Mouse (Mus musculus) left cerebral cortex, adult 2 months (tissue): ENCODE measurements around the gene Fbxo11. TPM values are rescaled to one million over a fixed set of nuclear protein-coding genes. Genes with fewer than 3 reads are reported as not detected.
A peak's percentile ranks its signal among the peaks of the same experiment; 100 is the strongest.

Experiments
- DNase-seq, 2 experiments: peaks; one replicate each; pipeline ENCODE4 v3.0.0; 2021 to 2022; ENCODE audit warnings: low spot score in 2 of 2, mixed read lengths in 1 of 2; ENCODE audit errors: extremely low spot score in 1 of 2
- H3K27ac ChIP-seq: fragments of 200-600 bp; 2 replicates; pipeline ENCODE4 v1.8.1; 2022
- H3K4me3 ChIP-seq: fragments of 200-600 bp; 2 replicates; pipeline ENCODE4 v1.8.1; 2022
- CTCF ChIP-seq: fragments of 200-600 bp; IDR thresholded peaks from 2 replicates; pipeline ENCODE4 v1.8.1; 2022; ENCODE audit warnings: antibody characterized with exemption, mild to moderate bottlenecking, moderate library complexity
- intact Hi-C: fragments of 180-260 bp; cut with DNase I; formaldehyde crosslinking; loops from one replicate; pipeline ENCODE4 v1.15.1; 2025
- total RNA-seq, 2 experiments: library from RNA; stranded (reverse); gene quantifications; 2 replicates each; pipeline ENCODE4 v1.2.3; 2021

Fbxo11 gene
- total RNA-seq, 2 experiments from 2014 or later = 113 to 128 TPM

DNA sequence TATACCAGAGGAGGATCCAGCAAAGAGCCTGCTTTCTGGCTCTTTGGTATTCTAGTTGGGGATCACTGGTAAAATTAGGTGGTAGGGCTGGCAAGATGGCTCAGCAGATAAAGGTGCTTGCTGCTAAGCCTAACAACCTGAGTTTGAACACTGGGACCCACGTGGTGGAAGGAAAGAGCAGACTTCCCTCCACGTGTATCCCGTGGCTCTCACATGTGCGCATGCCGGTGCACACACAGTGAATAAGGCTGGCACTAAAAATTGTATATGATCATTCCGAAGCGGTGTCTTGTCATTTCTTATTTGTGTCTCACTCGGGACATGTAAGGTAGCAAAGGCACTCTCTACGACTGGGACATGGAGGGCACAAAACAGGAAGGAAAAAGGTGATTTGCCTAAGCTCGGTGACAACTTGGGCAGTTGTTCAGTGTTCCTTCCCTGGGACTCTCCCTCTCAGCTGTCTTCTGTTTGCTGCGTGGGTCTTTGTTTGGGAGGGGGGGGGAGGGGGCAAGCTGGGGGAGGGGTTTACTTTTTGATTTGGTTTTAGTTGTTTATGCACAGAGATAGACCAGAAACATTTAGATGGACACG, 31.8 kb upstream of the Fbxo11 start:
- no peak overlapping the region for H3K4me3 ChIP-seq
- no peak for DNase-seq
- TF ChIP-seq CTCF = no peak
- intact Hi-C loops = no loop called here
- H3K27ac ChIP-seq = no peak overlapping the region

DNA sequence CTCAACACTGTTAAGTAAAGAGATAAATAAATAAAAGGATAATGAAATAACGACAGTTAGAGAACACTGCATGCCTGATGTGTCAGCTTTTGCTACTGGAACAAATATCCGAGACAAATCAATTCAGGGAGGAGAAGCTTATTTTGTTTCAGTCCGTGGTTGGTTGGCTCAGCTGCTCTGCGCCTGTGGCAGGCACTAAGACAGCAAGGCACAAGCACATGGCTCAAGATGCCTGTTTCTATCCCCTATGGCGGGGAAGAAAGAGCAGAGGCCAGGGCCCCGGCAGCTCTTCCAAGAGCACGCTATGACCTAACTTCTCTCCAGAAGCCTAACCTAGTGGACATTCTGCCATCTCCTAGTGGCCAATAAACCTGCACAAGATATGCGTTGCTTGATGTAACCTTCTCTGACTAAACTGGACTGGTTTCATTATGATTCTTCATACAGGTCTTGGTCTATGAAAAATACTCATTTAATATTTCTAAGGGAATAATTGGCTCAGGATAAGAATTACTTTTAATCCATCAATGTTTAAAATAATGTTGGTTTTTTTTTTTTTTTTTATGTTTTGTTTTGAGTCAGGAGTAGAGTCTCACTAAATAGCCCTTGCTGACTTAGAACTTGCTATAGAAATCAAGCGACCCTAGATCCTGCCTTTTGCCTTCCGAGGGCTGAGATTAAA, 30.6 kb upstream of the Fbxo11 start:
- no peak for DNase-seq
- TF ChIP-seq CTCF = no peak
- Histone ChIP-seq H3K4me3 (no peak overlapping the region), H3K27ac (no peak overlapping the region)
- intact Hi-C loops = no loop called here

DNA sequence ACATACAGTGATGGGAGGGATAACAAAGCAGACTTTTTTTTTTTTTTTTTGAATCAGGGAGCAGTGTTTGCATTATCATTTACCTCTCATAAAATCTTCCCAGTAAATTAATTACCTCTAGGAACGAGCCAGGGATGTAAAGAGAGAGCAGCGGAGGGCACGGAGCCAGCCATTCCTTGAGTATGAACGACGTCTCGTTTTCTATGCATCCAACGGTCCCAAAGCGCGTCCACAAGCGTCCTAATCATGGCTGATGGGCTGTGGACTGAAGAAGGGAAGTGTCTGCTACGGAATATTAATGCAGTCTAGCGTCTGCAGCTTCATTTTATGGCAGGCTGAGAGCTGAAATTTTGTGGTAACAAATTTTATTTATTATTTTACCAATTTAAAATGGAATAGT, 29.2 kb upstream of the Fbxo11 start:
- Histone ChIP-seq H3K27ac (no peak overlapping the region), H3K4me3 (no peak overlapping the region)
- TF ChIP-seq CTCF = no peak
- intact Hi-C loops = no loop called here
- DNase-seq = no peak

DNA sequence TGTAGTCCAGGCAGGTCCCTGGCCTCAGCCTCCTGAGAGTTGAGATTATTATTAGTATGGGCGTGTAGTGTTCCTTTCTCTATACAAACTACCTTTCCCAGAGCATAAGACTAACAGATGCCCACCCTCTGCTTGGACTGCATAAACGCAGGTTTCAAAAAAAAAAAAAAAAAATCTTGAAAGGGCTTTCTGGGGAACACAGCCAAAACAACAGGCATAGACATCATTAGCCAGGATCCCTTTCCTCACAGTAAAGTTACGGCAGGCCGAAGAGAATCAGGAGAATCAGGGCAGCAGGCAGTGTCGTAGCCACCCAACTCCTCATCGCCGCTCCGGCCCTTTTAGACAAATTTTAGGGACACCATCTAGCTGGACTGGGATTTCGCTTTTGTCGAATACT, 28.7 kb upstream of the Fbxo11 start:
- DNase-seq = no peak
- intact Hi-C loops = no loop called here
- TF ChIP-seq CTCF = no peak
- H3K27ac ChIP-seq = no peak overlapping the region
- H3K4me3 ChIP-seq = no peak overlapping the region

DNA sequence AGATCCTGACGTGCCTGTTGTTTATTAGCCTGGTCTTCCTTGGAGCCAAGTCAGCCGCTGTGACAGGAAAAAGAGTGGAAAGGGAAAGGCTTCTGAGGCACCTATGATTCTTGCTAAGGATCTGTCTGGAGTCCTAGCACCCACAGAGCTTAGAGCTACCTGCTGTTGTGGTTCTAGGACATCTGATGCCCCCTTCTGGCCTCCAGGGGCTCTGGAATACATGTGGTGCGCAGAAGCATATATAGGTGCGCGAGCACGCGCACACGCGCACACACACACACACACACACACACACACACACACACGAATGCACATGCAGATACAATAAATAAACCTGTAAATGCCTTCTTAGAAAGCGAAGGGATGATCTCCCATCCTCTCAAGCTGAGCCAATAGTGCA, 20.9 kb upstream of the Fbxo11 start:
- Histone ChIP-seq H3K4me3 (no peak overlapping the region), H3K27ac (no peak overlapping the region)
- intact Hi-C loops = no loop called here
- no peak for TF ChIP-seq CTCF
- DNase-seq = no peak

DNA sequence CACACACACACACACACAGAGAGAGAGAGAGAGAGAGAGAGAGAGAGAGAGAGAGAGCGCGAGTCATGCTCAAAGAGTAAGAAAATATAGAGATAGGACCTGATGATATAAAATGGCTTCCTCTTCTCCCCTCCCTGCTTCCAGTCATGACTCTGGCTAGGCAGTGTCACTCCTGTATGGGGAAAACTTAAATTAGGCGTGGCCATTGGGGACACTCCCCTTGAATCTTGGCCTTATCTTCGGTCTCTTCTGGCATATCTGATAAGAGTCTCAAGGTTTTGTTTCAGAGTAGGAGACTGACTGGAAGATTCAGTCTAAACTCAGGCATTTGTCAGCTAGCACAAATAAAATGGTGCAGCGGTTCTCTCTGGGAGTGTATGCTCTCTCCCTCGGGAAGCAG, 16.4 kb upstream of the Fbxo11 start:
- intact Hi-C loops = no loop called here
- Histone ChIP-seq H3K27ac (no peak overlapping the region), H3K4me3 (no peak overlapping the region)
- no peak for TF ChIP-seq CTCF
- no peak for DNase-seq

DNA sequence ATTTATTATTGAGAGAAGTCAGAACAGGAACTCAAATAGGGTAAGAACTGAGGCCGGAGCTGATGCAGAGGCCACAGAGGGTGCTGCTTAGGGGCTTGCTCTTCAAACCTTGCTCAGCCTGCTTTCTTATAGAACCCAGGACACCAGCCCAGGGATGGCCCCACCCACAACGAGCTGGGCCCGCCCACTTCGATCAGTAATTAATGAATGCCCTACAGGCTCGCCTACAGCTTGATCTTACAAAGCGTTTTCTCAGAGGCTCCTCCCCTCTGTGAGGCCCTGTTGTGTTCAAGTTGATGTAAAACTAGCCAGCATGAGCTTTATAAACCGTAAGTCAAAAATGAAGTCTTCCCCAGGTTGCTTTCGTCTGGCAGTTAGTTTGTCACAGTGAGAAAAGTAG, 14.7 kb upstream of the Fbxo11 start:
- TF ChIP-seq CTCF = no peak

DNA sequence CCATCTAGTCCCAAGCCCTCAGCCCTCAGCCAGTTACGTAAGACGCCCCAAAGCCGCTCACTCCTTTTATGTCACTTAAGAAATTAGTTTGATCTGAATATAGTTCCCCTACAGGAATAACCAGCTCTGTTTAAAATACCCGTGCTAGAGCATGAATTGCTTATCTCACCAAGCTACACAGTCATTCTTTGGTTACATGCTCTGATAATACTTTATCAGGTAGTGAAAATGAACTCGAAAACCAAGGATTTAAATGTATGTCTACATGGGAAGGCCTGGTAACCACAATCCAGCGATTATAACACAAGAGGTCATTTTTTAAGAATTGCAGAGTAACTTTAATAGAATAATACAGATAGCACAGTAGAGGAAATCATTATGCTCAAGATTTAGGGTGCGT, 7.0 kb upstream of the Fbxo11 start:
- no peak overlapping the region for H3K27ac ChIP-seq
- TF ChIP-seq CTCF = no peak
- no peak for DNase-seq
- H3K4me3 ChIP-seq = no peak overlapping the region
- intact Hi-C loops = no loop called here

More for the DNA sequence above, 14.7 kb upstream of the Fbxo11 start:
- intact Hi-C loops = no loop called here
- Histone ChIP-seq H3K27ac (no peak overlapping the region), H3K4me3 (no peak overlapping the region)
- DNase-seq = no peak

DNA sequence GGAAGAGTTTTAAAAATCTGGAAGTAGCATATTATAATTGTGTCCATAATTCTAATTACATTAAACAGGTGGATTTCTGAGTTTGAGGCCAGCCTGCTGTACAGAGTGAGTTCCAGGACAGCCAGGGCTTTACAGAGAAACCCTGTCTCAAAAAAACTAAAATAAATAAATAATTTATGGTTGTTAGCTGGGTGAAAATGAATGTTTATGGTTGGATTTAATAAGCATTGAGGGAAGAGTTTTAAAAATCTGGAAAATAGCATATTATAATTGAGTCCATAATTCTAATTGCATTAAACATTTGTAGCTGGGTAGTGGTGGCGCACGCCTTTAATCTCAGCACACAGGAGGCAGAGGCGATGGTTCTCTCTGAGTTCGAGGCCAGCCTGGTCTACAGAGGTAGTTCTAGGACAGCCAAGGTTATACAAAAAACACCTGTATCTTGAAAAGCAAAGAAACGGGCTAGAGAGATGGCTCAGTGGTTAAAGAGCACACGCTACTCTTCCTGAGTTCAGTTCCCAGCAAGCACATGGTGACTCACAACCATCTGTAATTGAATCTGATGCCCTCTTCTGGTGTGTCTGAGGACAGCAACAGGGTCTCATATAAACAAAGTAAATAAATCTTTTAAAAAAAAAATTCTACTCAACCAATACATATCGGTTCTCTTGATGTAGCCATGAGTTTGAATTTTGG, 3.1 kb upstream of the Fbxo11 start:
- intact Hi-C loops = loop anchor here (5.0 to 10.0 kb wide), 2 partner anchors 91 to 457 kb away; partner anchors contain the start of gene Msh6
- H3K27ac ChIP-seq = no peak overlapping the region
- DNase-seq = no peak
- no peak; the same call in 1 of the 2 replicates for TF ChIP-seq CTCF
- no peak overlapping the region for H3K4me3 ChIP-seq

DNA sequence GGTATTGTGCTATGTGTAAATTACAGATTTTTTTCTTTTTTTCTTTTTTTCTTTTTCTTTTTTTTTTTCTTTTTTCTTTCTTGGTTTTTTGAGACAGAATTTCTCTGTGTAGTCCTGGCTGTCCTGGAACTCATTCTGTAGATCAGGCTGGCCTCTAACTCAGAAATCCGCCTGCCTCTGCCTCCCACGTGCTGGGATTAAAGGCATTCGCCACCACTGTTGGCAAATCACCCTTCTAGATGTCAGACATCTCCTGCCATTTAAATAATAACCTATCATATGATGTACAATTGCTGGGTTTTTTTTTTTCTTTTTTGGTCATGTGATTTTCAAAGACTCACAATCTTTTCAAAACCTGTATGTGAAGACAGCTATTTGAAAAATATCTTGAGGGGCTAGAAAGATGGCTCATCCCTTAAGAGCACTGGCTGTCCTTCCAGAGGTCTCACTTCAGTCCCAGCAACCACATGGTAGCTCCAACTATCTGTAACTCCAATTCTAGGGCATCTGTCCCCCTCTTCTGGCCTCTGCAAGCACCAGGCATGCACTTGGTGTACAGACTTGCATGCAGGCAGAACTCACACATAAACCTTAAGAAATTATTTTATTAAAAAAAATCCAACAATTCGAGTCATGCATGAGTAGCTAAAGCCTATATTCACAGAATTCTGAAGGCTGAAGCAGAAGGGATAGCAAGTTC, 2.3 kb upstream of the Fbxo11 start:
- peak overlapping the region; percentile 93 for H3K4me3 ChIP-seq
- intact Hi-C loops = loop anchor here (5.0 to 10.0 kb wide), 2 partner anchors 90 to 457 kb away; partner anchors contain the start of gene Msh6

DNA sequence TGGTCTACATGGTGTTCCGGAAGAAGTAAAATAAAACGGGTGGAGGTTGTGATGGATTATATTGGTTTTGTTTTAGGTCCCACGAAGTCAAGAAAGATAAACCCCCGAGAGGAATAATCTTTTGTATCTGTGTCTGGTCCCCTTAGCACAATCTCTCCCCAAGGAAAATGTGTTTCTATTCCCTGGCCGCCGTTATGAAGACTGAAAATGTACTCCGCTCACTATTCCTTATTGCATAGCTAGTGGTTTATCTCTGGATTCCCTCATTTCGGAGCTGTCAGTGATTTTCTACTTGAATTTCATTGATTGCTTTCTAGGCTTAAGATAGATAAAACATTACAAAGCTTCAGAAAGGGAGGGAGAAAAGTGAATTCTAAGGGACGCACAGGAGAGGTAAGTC, 1.7 kb upstream of the Fbxo11 start:
- Histone ChIP-seq H3K4me3 (peak overlapping the region; percentile 93), H3K27ac (peak overlapping the region; percentile 32; the same call in 1 of the 2 replicates)
- DNase-seq = no peak
- intact Hi-C loops = loop anchor here (1.0 to 10.0 kb wide), 4 partner anchors 37 to 458 kb away; partner anchors contain the start of gene Msh6
- TF ChIP-seq CTCF = no peak

More for the DNA sequence above, 2.3 kb upstream of the Fbxo11 start:
- no peak for DNase-seq
- no peak overlapping the region for H3K27ac ChIP-seq
- no peak; the same call in 1 of the 2 replicates for TF ChIP-seq CTCF
